Mouse (Mus musculus) mesoderm, embryonic 11.5 days (tissue): ENCODE results near the gene Hc.
A peak's percentile ranks its signal among the peaks of the same experiment; 100 is the strongest.

Source experiments
- DNase-seq: peaks from one replicate; pipeline ENCODE4 v3.0.0-alpha.2; 2012; ENCODE audit warnings: low read depth, low spot score

Hc gene

DNA sequence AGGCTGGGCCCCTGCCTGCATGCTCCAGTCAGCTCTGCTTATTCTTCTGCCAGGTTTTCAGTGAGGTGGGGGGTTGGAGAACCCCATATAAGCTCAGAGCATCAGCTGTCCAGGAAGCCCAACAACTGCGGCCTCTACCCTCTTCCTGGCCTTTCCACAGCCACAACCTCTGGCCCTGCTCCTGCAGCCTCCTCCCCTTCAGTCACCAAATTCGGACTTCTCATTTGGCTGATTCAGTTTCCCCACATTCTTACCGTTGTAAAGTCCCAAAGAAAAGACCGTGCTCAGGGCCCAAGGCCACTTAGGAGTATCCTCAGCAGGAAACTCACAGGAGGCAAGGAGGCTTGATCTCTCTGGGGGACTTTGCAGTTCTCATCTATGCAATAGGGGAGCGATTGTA is 104.3 kb downstream of the Hc start:
- DNase-seq = no peak

DNA sequence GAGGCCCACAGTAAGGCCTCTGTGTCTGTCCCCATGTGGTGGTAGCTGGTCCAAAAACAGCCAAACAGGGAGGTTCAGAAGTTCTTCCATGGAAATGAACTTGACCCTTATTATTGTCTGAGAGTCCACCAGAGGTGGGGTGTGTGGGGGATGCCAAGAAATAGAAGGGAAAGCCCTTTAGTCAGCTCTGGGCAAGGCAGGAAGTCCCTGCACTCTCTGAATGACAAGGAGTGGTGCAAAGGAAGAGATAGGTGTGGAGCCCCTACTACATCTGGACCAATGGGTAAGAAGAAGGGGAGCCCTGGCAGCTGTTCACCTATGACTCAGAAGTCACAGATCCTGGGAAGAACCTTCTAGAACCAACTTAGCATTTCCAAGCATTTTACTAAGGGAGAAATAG is 106.9 kb downstream of the Hc start:
- DNase-seq = no peak

DNA sequence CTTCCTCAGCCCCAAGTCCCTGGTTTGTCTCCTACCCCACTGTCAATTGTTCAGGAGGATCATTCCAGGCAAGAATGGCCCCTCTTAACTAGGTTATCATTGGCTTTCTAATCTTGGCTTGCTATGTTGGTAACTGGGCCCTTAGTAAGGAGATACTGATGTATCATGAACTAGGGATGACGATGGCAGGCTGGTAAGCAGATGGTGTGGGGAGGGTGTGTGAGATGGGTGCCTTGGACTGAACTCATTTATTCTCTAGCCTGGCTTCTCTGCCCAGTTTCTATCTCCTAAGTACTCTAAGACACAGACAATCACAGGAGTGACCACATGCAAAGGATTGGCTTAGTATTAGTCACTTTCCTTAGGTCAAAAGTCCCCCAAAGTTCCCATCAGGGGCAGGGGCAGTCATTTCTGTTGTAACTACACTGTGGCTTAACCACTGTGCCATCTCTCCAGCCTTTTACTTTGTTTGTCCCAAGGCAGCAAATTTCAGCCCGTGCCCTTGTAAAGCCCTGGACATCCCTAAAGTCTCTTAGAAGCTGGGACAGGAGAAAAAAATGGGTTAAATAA is 107.6 kb downstream of the Hc start:
- DNase-seq = no peak

DNA sequence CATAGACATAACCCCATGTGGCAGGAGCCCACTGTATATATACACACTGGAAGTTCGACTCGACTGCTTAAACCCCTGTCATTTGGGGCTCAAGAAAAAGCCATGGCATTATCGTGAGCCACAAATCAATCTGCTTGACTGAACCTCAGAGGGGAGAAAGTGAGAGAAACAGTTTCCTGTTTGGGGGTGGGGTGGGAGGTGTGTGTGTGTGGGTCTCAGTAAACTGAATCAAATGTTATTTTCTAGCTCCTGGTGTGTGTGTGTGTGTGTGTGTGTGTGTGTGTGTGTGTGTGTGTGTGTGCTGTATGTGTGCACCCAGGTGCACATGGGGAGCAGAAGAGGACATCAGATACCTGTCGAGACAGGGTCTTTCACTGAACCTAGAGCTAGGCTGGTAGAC is 108.2 kb downstream of the Hc start:
- DNase-seq = no peak

DNA sequence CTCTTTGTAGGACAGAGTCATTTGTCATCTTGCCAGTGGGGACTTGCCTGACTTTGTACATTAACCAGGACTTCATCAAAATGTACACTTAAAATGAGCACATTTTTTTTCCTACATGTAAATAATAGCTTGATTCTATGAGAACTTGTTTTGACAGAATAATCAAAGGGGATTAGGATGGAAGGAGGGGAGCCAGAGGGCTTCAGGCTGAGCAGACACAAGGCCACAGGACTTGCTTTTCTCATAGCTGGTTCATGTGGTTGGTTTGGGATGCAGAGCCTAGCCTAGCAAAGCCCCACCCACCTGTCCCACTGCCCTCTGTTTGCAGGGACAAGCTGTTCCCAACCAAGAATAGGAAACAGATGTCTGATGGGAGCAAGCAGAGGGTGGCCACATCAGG is 109.8 kb downstream of the Hc start:
- no peak for DNase-seq

DNA sequence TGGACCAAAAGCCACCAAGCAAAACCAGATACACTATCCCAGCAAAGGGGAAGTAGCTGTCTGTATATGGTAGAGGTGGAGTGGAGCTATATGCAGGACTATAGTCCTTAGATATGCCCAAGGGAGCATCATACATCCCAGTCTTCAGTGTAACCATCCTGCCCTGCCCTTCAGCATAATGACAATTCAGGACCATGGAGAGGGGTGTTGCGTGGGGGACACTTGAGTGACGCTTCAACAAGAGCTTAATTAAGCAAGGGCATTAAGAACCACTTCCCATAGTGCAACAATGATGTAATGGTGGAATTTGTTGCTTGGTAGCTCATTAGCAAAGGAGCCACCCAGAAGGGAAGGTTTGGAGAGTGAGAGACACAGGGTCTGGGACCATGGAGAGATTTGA is 112.6 kb downstream of the Hc start:
- peak; percentile 48 for DNase-seq

DNA sequence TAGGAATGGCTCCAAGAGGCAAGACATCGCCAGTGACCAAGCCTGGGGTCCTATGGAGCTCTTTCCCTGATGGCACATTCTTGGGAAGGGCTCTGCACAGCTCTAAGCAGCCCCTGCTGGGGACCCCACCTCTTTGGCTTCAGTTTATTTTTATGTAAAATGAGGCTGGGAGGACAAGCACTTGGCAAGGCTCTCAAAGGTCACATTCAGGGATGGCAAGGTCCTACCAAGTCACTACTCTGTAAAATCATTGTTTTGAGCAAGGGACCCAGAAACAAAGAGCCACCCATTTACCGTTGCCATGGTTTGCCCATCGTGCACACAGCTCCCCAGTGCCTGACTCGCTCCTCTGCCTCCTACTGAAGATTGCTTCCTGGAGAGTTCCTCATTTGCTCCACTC is 115.2 kb downstream of the Hc start:
- no peak for DNase-seq

DNA sequence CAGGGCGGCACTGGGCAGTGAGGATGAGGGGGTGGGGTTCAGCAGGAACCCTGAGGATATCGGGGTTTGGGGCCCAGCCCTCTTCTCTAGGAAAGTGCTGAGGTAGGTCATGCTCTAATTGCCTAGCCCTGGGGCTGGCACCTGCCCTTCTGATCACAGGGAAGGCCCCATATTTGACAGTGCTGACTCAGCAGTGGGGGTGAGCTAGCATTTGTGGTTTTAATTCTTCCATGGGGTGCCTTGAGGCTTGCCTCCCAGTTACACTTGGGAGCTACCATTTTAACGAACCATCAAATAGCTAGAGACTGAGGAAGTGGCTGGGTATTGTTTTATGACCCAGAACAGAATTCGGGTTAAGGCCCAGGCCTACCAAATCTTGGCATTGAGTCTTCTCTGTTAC is 115.7 kb downstream of the Hc start:
- no peak for DNase-seq

DNA sequence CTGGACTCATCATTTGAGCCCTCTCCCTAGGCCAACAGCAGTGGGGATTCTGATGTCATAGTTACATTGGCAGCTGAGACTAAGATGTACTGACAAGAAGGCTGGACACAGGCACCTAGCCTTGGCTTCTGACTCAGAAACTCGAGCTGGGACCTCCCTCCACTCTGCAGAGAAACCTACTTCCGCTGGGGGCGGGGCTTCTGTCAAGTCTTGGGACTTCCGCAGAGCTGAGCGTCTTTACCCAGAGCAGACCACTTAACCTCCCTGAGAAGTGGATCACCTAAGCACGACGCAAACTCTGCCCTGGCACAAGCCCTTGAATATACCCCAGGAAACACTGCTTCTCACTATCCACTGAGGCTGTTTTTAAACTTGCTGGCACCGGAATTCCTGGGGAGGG is 116.5 kb downstream of the Hc start:
- DNase-seq = no peak

DNA sequence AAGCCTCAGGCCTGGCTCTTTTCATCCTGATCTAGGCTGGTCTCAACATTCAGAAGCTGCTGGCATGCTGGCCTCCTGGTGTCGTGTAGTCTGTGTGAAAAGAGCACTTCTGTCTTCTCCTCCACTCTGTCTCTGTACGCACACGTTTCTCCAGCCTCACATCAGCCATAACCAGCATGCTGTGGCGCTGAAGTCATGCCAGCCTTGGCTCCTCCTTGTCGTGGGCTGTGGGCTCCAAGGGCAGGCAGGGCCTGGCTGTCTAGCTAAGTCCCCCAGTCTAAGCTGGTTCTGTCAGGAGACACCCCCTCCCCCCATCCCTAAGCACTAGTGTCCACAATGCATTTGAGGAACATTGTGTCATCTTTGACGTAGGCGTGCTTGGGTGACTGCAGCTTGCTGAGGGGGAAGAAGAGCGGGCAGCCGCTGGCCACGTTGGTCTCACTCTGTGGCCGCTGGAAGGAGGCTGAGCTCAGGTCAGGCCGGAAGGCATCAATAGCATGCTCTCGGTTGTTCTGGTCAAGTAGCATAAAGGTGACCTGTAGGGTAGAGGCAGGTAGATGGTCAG is 117.6 kb downstream of the Hc start:
- no peak for DNase-seq

DNA sequence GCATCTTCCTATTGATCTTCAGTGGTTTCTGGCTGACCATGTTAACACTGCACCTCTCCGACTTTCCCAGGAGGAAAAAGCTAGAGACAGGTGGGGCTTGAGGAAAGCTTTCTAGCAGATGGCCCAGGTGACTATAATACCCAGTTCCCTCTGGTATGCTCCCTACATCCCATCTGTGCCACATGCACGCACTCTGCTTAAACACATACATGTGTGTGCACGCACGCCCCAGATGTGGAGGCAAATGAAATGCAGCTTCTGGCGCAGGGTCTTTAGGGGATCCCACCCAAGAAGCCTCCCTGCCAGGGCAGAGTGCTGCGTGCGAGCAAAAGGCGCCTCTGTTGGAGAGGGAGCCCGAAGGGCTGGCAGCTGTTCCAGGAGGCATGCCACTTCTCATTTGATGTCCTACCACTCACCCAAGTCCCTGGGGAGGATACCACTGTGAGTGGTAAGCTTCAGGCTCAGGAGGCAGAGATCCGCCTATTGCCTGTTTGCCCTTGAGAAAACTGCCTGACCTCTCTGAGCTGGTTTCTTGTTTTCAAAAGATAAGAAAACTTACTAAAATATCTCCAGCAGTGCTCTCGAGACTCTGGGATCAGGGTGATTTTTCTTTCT is 120.1 kb downstream of the Hc start:
- no peak for DNase-seq

DNA sequence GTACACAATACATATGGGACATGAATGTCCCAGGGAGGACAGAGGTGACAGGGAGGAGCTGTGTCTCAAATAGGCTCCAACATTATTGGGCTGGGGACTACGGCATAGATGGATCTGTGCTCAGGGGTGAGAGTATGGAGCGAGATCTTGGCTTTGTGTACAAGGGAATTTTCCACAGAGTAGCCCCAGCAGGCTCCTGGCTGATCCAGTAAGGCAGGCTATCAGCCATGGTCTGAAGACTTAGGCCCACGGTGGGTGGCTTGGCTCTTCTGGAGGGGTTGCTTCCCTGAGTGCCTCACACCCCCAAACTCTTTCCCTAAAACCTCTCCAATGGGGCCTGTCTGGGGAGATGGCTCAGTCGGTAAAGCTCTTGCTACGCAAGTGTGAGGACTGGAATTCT is 121.0 kb downstream of the Hc start:
- DNase-seq = no peak

DNA sequence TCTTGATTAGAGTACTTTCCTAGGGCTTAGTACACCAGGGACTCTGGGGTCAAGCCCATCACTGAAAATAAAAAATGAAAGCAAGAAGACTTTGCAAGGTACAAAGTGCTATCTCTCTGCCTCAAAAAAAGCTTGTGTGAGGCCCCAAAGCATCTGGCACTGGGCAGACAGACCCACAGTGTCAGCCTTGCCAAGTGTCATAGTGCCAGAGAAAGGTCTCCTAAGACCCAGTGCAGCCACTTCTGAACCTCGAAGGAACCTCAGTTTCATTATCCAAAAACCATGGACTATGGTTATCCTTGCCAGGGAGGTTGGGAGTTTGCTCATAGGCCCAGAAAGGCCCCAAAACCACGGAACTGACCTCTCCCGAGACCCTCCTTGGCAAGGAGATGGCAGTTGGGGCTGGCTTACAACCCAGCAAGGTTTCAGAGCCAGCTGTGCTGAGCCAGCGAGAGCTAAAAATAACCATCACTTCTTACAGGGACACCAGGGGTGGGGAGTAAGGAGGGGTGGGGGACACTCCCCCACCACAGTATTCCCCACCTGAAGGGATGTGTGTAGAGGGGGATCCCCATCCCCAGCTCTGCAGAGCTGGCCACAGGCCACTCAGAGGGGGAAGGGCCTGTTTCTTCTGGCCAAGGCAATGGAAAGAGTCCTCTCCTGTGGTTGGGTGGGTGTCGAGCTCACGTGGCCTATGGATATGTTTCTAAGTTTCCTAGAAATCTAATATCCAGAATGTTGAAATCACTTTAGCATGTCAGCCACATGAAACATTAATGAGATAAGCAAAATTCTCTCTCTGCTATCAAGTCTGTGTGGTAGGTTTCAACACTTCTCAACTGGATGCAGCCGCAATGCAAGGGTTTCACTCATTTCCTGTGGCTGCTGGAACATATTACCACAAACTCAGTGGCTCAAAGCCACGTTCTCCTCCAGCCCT is 122.7 kb downstream of the Hc start:
- DNase-seq = no peak

DNA sequence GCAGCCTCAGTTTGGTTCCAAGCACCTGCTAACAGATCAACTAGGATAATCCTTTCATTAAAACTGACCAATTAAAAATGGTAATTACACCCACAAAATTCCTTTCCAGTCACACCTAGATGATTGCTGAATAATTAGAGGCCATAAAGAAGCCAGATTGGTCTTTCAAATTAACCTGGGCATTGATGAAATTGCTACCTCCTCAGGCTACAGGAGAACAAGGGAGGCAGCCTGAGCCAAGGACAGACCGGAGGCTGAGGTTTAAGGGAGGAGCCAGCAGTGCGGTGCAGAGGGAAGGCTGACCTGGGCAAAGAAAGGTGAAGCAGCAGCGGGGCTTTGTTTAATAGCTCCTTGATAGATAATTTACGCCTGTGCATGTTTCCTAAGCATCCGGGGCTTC is 123.8 kb downstream of the Hc start:
- no peak for DNase-seq
